Mouse (Mus musculus): ENCODE measurements around the gene Safb2.

- TF ChIP-seq CTCF (IDR thresholded peaks at IDR 0.05; ENCODE audit: borderline replicate concordance, insufficient read depth, low read length) (no peak), POLR2A (IDR thresholded peaks at IDR 0.05; ENCODE audit: low read depth, low read length) (no peak)
Measured at GRCm38 (mm10) chr17:56592553-56592952, 8.2 kb upstream of the Safb2 start.
